Mouse (Mus musculus) MEL (cell line): ENCODE measurements at regions not wholly inside any gene's neighbourhood (a gene's known extent, or its start where the extent isn't known, plus 50 kb on each side); places are given as distances from the start of the nearest gene placed in this dataset.

Experiments
- DNase-seq: peaks from one replicate; pipeline ENCODE4 v3.0.0; 2011; ENCODE audit warnings: low read depth, low spot score
- H3K27ac ChIP-seq: 2 replicates; pipeline ENCODE4 v1.5.1; 2012; ENCODE audit warnings: low read depth, mild to moderate bottlenecking, control low read depth, low read length, moderate library complexity; ENCODE audit not compliant: control insufficient read depth
- H3K27me3 ChIP-seq, 2 experiments: fragments of 150-350 bp in 1 of 2; sonication (generic) in 1 of 2; 2 replicates each; pipeline ENCODE4 v1.6.1; 2012; ENCODE audit warnings: low read length in 2 of 2, mild to moderate bottlenecking in 2 of 2, improper control_type of control experiment in 1 of 2, moderate library complexity in 1 of 2; ENCODE audit not compliant: insufficient read depth in 2 of 2, control insufficient read depth in 1 of 2
- H3K36me3 ChIP-seq, 2 experiments: 2 replicates each; pipeline ENCODE4 v1.6.1; 2012 to 2014; ENCODE audit warnings: low read length in 2 of 2, improper control_type of control experiment in 1 of 2, inconsistent platforms in 1 of 2, mild to moderate bottlenecking in 1 of 2; ENCODE audit not compliant: insufficient read depth in 2 of 2, control insufficient read depth in 1 of 2
- H3K4me1 ChIP-seq, 2 experiments: fragments of 150-350 bp in 1 of 2; sonication (generic) in 1 of 2; 2 replicates each; pipeline ENCODE4 v1.6.1; 2012; ENCODE audit warnings: low read length in 2 of 2, improper control_type of control experiment in 1 of 2, mild to moderate bottlenecking in 1 of 2; ENCODE audit not compliant: insufficient read depth in 2 of 2, control insufficient read depth in 1 of 2
- H3K4me3 ChIP-seq, 2 experiments: fragments of 150-350 bp in 1 of 2; sonication (generic) in 1 of 2; 2 replicates each; pipeline ENCODE4 v1.5.1; 2012; ENCODE audit warnings: low read depth in 2 of 2, low read length in 2 of 2, mild to moderate bottlenecking in 2 of 2, moderate library complexity in 2 of 2, control low read depth in 1 of 2, improper control_type of control experiment in 1 of 2; ENCODE audit not compliant: control insufficient read depth in 1 of 2, insufficient read depth in 1 of 2
- H3K79me2 ChIP-seq: 2 replicates; pipeline ENCODE4 v1.6.1; 2012; ENCODE audit warnings: mild to moderate bottlenecking, low read length, moderate library complexity; ENCODE audit not compliant: control insufficient read depth, poor library complexity, insufficient read depth
- H3K9ac ChIP-seq: 2 replicates; pipeline ENCODE4 v1.6.1; 2012; ENCODE audit warnings: low read depth, mild to moderate bottlenecking, control low read depth, low read length, moderate library complexity; ENCODE audit not compliant: control insufficient read depth, poor library complexity, severe bottlenecking
- H3K9me3 ChIP-seq: fragments of 150-350 bp; sonication (generic); replicated peaks from 2 replicates; pipeline ENCODE4 v1.6.1; 2012; ENCODE audit warnings: mild to moderate bottlenecking, low read length, improper control_type of control experiment, moderate library complexity; ENCODE audit not compliant: insufficient read depth
- ELF1 ChIP-seq: IDR thresholded peaks from 2 replicates; pipeline ENCODE4 v1.6.1; 2014; ENCODE audit warnings: low read depth, mild to moderate bottlenecking, inconsistent platforms, low read length, improper control_type of control experiment, moderate library complexity
- GABPA ChIP-seq: IDR thresholded peaks from 2 replicates; pipeline ENCODE4 v1.6.1; 2012; ENCODE audit warnings: low read depth, mild to moderate bottlenecking, inconsistent platforms, low read length, improper control_type of control experiment, moderate library complexity
- GATA1 ChIP-seq: IDR thresholded peaks from 2 replicates; pipeline ENCODE4 v1.6.1; 2011; ENCODE audit warnings: low read depth, low read length, improper control_type of control experiment
- MAFK ChIP-seq: IDR thresholded peaks from 2 replicates; pipeline ENCODE4 v1.6.1; 2011; ENCODE audit warnings: low read depth, mild to moderate bottlenecking, low read length, improper control_type of control experiment, borderline replicate concordance
- MAZ ChIP-seq: IDR thresholded peaks from 2 replicates; pipeline ENCODE4 v1.6.1; 2012; ENCODE audit warnings: low read depth, mild to moderate bottlenecking, inconsistent platforms, low read length, improper control_type of control experiment
- MEF2A ChIP-seq: IDR thresholded peaks from 2 replicates; pipeline ENCODE4 v1.6.1; 2014; ENCODE audit warnings: low read depth, mild to moderate bottlenecking, inconsistent platforms, low read length, improper control_type of control experiment; ENCODE audit not compliant: poor library complexity, insufficient replicate concordance, severe bottlenecking; ENCODE audit errors: extremely low read depth
- POLR2AphosphoS2 ChIP-seq: IDR thresholded peaks from 2 replicates; pipeline ENCODE4 v1.6.1; 2011; ENCODE audit warnings: low read length, improper control_type of control experiment
- POLR2AphosphoS5 ChIP-seq: IDR thresholded peaks from 2 replicates; pipeline ENCODE4 v1.6.1; 2012; ENCODE audit warnings: low read depth, borderline replicate concordance, mild to moderate bottlenecking, inconsistent platforms, low read length, moderate library complexity, mixed read lengths
- RAD21 ChIP-seq: IDR thresholded peaks from 2 replicates; pipeline ENCODE4 v1.6.1; 2011; ENCODE audit warnings: mild to moderate bottlenecking, low read depth, low read length, improper control_type of control experiment
- SIN3A ChIP-seq: IDR thresholded peaks from 2 replicates; pipeline ENCODE4 v1.6.1; 2012; ENCODE audit warnings: low read length, improper control_type of control experiment, inconsistent platforms
- TCF12 ChIP-seq: IDR thresholded peaks from 2 replicates; pipeline ENCODE4 v1.6.1; 2014; ENCODE audit warnings: low read depth, mild to moderate bottlenecking, inconsistent platforms, low read length, improper control_type of control experiment, moderate library complexity
- USF1 ChIP-seq: IDR thresholded peaks from 2 replicates; pipeline ENCODE4 v1.6.1; 2014; ENCODE audit warnings: low read depth, mild to moderate bottlenecking, inconsistent platforms, low read length, improper control_type of control experiment, moderate library complexity
- ZC3H11A ChIP-seq: IDR thresholded peaks from 2 replicates; pipeline ENCODE4 v1.6.1; 2012; ENCODE audit warnings: low read depth, mild to moderate bottlenecking, inconsistent platforms, low read length, improper control_type of control experiment
- ZKSCAN1 ChIP-seq: IDR thresholded peaks from 2 replicates; pipeline ENCODE4 v1.6.1; 2012; ENCODE audit warnings: low read depth, mild to moderate bottlenecking, inconsistent platforms, low read length, improper control_type of control experiment, moderate library complexity

DNA sequence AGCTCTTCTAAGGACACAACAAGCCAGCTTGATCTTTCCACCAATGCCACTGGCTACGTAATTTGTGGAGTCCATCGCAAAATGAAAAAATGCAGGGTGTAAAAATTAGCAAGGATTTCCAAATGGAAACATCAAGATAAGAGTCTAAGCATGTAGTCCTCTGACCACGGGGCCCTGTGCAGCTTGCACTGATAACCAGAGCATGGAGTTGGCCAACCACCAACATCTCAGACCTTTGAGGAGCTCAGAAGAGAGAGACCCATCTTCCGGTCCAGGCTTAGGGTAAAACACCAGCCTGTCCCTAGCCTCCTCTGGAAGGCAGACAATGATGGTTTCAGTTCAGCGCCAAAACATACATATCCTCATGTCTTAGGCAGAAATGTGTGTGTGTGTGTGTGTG lies 140.4 kb upstream of the Haao start:
- no peaks in the 10 kb centered on the region for H3K9me3 ChIP-seq
- no peaks in the 10 kb centered on the region for H3K27me3 ChIP-seq
- no peak overlapping the region for H3K27ac ChIP-seq
- no peak for TF ChIP-seq ZC3H11A
- TF ChIP-seq GATA1 = no peak
- TF ChIP-seq, all 39 proteins: peak for 0
- Histone ChIP-seq H3K36me3 (peaks cover 0 to 14% of the 10 kb centered on the region in 2 experiments; a peak in 2 of 4 replicates), H3K79me2 (no peaks in the 10 kb centered on the region), H3K4me3 (no peak overlapping the region), H3K4me1 (peaks cover 5 to 25% of the 10 kb centered on the region in 2 experiments), H3K9ac (no peak overlapping the region)
- no peak for DNase-seq

DNA sequence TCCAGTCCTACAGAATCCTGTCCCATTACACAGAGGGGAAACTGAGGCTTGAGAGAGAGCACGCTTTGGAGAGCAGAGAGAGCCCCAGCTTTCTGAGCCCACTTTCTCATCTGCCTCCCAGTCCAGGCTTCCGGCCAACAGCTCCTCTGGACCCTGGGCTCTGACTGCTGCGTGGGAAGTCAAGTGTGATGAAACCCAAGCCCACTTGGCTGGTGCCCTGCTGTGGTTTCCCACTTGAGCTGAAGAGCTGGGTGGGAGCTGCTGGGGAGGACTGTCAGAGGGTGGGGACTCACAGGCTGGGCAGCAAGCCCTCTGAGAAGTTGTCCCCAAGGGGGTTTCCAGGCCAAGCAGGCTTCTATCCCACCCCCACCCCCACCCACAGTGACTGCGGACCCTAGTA lies 139.9 kb upstream of the Haao start:
- H3K4me3 ChIP-seq = no peak overlapping the region
- peaks cover 0 to 16% of the 10 kb centered on the region in 2 experiments; a peak in 2 of 4 replicates for H3K36me3 ChIP-seq
- H3K9ac ChIP-seq = no peak overlapping the region
- H3K9me3 ChIP-seq = no peaks in the 10 kb centered on the region
- no peak for TF ChIP-seq GABPA
- TF ChIP-seq POLR2AphosphoS2 = no peak
- TF ChIP-seq POLR2AphosphoS5 = no peak
- TF ChIP-seq TCF12 = no peak
- no peak for TF ChIP-seq MAFK
- TF ChIP-seq ELF1 = no peak
- no peak for TF ChIP-seq ZKSCAN1
- TF ChIP-seq MEF2A = no peak
- no peak for TF ChIP-seq RAD21
- no peak for DNase-seq
- no peak overlapping the region for H3K27ac ChIP-seq
- peaks cover 5 to 25% of the 10 kb centered on the region in 2 experiments for H3K4me1 ChIP-seq
- H3K27me3 ChIP-seq = no peaks in the 10 kb centered on the region
- H3K79me2 ChIP-seq = no peaks in the 10 kb centered on the region

DNA sequence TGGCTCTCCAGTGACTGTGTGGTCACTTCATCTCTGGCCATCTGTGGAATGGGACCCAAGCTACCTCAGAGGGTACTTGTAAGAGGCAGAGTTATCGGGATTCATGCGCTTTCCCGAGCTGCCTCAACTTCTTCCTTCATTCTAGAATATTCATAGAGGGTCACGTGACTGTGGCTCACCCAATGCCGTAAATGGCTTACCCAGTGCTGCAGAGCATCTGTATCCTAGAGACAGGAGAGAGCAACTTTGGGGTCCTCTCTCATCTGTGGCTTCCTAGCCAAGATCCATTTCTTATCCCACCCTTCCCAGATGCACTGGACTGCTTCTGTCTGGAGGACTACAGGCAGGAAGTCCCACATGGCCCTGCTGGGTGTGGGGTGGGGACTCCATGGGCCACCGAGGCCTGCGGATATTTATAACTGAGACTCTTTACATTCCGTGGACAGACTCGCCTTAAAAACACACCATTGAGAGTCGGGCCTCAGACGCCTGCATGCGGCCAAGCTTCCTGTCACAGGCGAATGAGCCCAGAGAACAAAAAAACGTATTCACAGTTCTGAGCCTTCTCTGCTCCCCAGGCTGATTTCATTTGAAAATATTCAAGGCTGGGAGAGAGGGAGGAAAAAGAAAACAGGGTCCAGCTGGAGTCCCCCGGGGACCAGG lies 138.3 kb upstream of the Haao start:
- Histone ChIP-seq H3K4me3 (no peak overlapping the region), H3K9me3 (no peaks in the 10 kb centered on the region)
- TF ChIP-seq USF1 (0 out of 2 replicates have a peak, but pooled peaks have one; percentile 32), SIN3A (no peak), MAZ (no peak)
- TF ChIP-seq, all 39 proteins: peak for 1
- DNase-seq = no peak
- Histone ChIP-seq H3K79me2 (no peaks in the 10 kb centered on the region), H3K27ac (no peak overlapping the region), H3K4me1 (peaks cover 5 to 25% of the 10 kb centered on the region in 2 experiments), H3K27me3 (no peaks in the 10 kb centered on the region), H3K36me3 (peaks cover 0 to 16% of the 10 kb centered on the region in 2 experiments; a peak in 2 of 4 replicates), H3K9ac (no peak overlapping the region)
